Mouse (Mus musculus) liver, adult 2 months (tissue): ENCODE data around the gene Arl15. TPM values are rescaled to one million over a fixed set of nuclear protein-coding genes. Genes with fewer than 3 reads are reported as not detected.

ENCODE experiments used
- DNase-seq: peaks from one replicate; pipeline ENCODE4 v3.0.0-alpha.2; 2011; ENCODE audit warnings: low read depth, low spot score; ENCODE audit errors: extremely low read depth
- H3K27ac ChIP-seq: fragments of 200-500 bp; replicated peaks from 2 replicates; pipeline ENCODE4 v1.5.1; 2012; ENCODE audit warnings: low read depth, mild to moderate bottlenecking, control low read depth, inconsistent platforms, low read length; ENCODE audit not compliant: insufficient read depth
- H3K27me3 ChIP-seq: fragments of 200-500 bp; 2 replicates; pipeline ENCODE4 v1.6.1; 2012; ENCODE audit warnings: mild to moderate bottlenecking, moderate library complexity, low read length, inconsistent platforms; ENCODE audit not compliant: control insufficient read depth, insufficient read depth
- H3K36me3 ChIP-seq: fragments of 200-500 bp; 2 replicates; pipeline ENCODE4 v1.6.1; 2012; ENCODE audit warnings: low read length, inconsistent platforms; ENCODE audit not compliant: control insufficient read depth, insufficient read depth
- H3K4me1 ChIP-seq: fragments of 200-500 bp; 2 replicates; pipeline ENCODE4 v1.6.1; 2011; ENCODE audit warnings: low read length; ENCODE audit not compliant: control insufficient read depth, insufficient read depth
- H3K4me3 ChIP-seq: fragments of 200-500 bp; 2 replicates; pipeline ENCODE4 v1.5.1; 2011; ENCODE audit warnings: low read depth, mild to moderate bottlenecking, control low read depth, low read length, moderate library complexity; ENCODE audit not compliant: insufficient read depth
- H3K79me2 ChIP-seq: fragments of 200-500 bp; 2 replicates; pipeline ENCODE4 v1.6.1; 2012; ENCODE audit warnings: inconsistent platforms, mild to moderate bottlenecking, low read length, moderate library complexity; ENCODE audit not compliant: control insufficient read depth, insufficient read depth
- H3K9ac ChIP-seq: fragments of 200-500 bp; 2 replicates; pipeline ENCODE4 v1.6.1; 2012; ENCODE audit warnings: low read depth, mild to moderate bottlenecking, control low read depth, inconsistent platforms, low read length
- CTCF ChIP-seq: fragments of 200-500 bp; IDR thresholded peaks from 2 replicates; pipeline ENCODE4 v1.5.1; 2011; ENCODE audit warnings: low read depth, low read length, control low read depth
- POLR2A ChIP-seq: fragments of 200-500 bp; IDR thresholded peaks from 2 replicates; pipeline ENCODE4 v1.6.1; 2011; ENCODE audit warnings: low read length, control low read depth; ENCODE audit not compliant: insufficient read depth; ENCODE audit errors: extremely low read depth
- WGBS: fragments of 180-500 bp; shearing (Covaris S2); methylation state at CpG from one replicate; pipeline ENCODE4 v1.1.7; 2018; 5-methylcytosine and 5-hydroxymethylcytosine counted together
- polyA plus RNA-seq: library from polyadenylated mRNA; depleted of rRNA; stranded (reverse); fragments of >200 nt; gene quantifications from 2 replicates; pipeline ENCODE4 v1.2.3, GENCODE M21; 2012
- total RNA-seq: library from RNA; depleted of rRNA; stranded (reverse); fragments of >200 nt; gene quantifications from 2 replicates; pipeline ENCODE4 v1.2.3, GENCODE M21; 2014

The Arl15 gene
- total and polyA plus RNA-seq, 2 experiments, result 1.9 to 6.5 TPM

- no peak overlapping the region for H3K9ac ChIP-seq
- peaks cover 3% of the 10 kb centered on the region; the same call in 1 of the 2 replicates for H3K79me2 ChIP-seq
- H3K27me3 ChIP-seq, result no peaks in the 10 kb centered on the region
- peaks cover 2% of the 10 kb centered on the region; the same call in 1 of the 2 replicates for H3K36me3 ChIP-seq
- H3K4me1 ChIP-seq, result no peaks in the 10 kb centered on the region
- DNase-seq, result no peak
- TF ChIP-seq CTCF, result no peak
- no peak for TF ChIP-seq POLR2A
- H3K27ac ChIP-seq, result no peak overlapping the region
- 92% methylated on average over 14 of the region's 14 CpGs for WGBS
- no peak overlapping the region for H3K4me3 ChIP-seq
Observed at GRCm38 (mm10) chr13:113842411-113843309, 48.4 kb downstream of the Arl15 start.

DNA sequence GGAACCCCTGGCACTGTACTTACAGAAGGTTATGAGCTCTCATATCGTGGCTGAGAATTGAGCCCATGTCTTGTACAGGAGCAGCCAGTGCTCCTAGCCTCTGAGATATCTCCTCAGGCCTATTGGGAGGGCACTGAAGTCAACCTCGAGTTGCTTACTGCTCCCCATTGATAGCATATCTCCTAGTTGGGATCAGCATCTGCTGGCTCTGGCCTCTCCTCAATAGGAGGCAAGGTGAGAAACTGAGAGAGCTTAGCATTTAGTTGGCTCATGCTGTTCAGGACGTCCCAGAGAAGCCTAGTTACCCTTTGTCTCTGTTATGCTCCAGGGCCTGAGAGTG, 49.0 kb downstream of the Arl15 start:
- TF ChIP-seq POLR2A (no peak), CTCF (no peak)
- 0 out of 2 replicates have a peak, but pooled peaks cover 3% of the 10 kb centered on the region for H3K79me2 ChIP-seq
- no peaks in the 10 kb centered on the region for H3K4me1 ChIP-seq
- no peak overlapping the region for H3K4me3 ChIP-seq
- peaks cover 2% of the 10 kb centered on the region; the same call in 1 of the 2 replicates for H3K36me3 ChIP-seq
- H3K9ac ChIP-seq, result no peak overlapping the region
- no peak overlapping the region for H3K27ac ChIP-seq
- 74% methylated on average over 3 of the region's 3 CpGs for WGBS
- no peaks in the 10 kb centered on the region for H3K27me3 ChIP-seq
- DNase-seq, result no peak

DNA sequence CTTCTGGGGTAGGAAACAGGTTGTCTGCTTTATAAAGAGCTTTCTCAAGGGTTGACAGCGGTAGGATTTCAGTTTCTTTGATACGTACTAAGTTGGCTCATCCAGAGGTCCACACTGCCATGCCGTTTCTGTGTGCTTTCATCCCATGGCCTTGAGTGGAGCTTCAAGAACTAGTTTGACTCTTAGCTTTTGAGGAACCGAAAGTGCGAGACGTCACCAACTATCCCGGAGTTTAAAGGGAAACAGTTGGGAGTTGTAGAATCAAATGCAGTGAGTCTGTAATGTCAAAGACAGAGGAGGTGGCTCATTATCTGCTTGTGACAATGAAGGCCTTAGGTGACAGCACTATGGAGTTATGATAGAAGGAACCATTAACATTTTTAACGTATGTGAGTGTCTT, 49.6 kb downstream of the Arl15 start:
- WGBS, result 94% methylated on average over 8 of the region's 8 CpGs
- H3K9ac ChIP-seq, result no peak overlapping the region
- no peaks in the 10 kb centered on the region for H3K4me1 ChIP-seq

GRCm38 (mm10) chr13:113844717-113845116, 50.4 kb downstream of the Arl15 start:
- Histone ChIP-seq H3K79me2 (0 out of 2 replicates have a peak, but pooled peaks cover 3% of the 10 kb centered on the region), H3K4me3 (no peak overlapping the region), H3K27ac (no peak overlapping the region), H3K27me3 (no peaks in the 10 kb centered on the region), H3K9ac (no peak overlapping the region), H3K4me1 (no peaks in the 10 kb centered on the region), H3K36me3 (peaks cover 2% of the 10 kb centered on the region; the same call in 1 of the 2 replicates)
- WGBS, result 63% methylated on average over 4 of the region's 4 CpGs
- TF ChIP-seq POLR2A, result no peak
- TF ChIP-seq CTCF, result no peak
- DNase-seq, result peak; percentile 59

More for the DNA sequence above, 49.6 kb downstream of the Arl15 start:
- Histone ChIP-seq H3K4me3 (no peak overlapping the region), H3K27ac (no peak overlapping the region), H3K79me2 (0 out of 2 replicates have a peak, but pooled peaks cover 3% of the 10 kb centered on the region), H3K36me3 (peaks cover 2% of the 10 kb centered on the region; the same call in 1 of the 2 replicates), H3K27me3 (no peaks in the 10 kb centered on the region)
- TF ChIP-seq CTCF (no peak), POLR2A (no peak)
- DNase-seq, result no peak

- DNase-seq, result no peak
- TF ChIP-seq POLR2A (no peak), CTCF (no peak)
- Histone ChIP-seq H3K27me3 (no peaks in the 10 kb centered on the region), H3K4me1 (no peaks in the 10 kb centered on the region), H3K9ac (no peak overlapping the region), H3K27ac (no peak overlapping the region), H3K79me2 (0 out of 2 replicates have a peak, but pooled peaks cover 3% of the 10 kb centered on the region), H3K36me3 (peaks cover 2% of the 10 kb centered on the region; the same call in 1 of the 2 replicates), H3K4me3 (no peak overlapping the region)
- WGBS, result 100% methylated on average over 1 of the region's 1 CpGs
Observed at GRCm38 (mm10) chr13:113845229-113845628, 50.9 kb downstream of the Arl15 start.
